Mouse (Mus musculus): ENCODE results near the gene Vmn2r2.

The Vmn2r2 gene

GRCm38 (mm10) chr3:64141878-64142508 is at the start of gene Vmn2r2:
Gene Vmn2r2 (minus strand): TSS chr3:64141928.
- no peak for DNase-seq

GRCm38 (mm10) chr3:64113352-64114046 is 28.2 kb downstream of the Vmn2r2 start:
- DNase-seq: no peak

- no peak for DNase-seq
Observed at GRCm38 (mm10) chr3:64112707-64113106, 29.0 kb downstream of the Vmn2r2 start.

GRCm38 (mm10) chr3:64081247-64081646 is 60.5 kb downstream of the Vmn2r2 start, which contains the start of gene Vmn2r1:
Gene Vmn2r1 (plus strand): TSS chr3:64081547.
- no peak for DNase-seq

All from kidney, adult 8-10 months (tissue).